Mouse (Mus musculus): ENCODE measurements around the gene Zdhhc5. TPM values are rescaled to one million over a fixed set of nuclear protein-coding genes. Genes with fewer than 3 reads are reported as not detected.

Gene Zdhhc5
- 67.0 and 77.5 TPM in 2 replicates for total RNA-seq (2015; ENCODE audit: low replicate concordance)
- 83.7 and 85.0 TPM in 2 replicates for total RNA-seq (2017; ENCODE audit: low replicate concordance)

DNA sequence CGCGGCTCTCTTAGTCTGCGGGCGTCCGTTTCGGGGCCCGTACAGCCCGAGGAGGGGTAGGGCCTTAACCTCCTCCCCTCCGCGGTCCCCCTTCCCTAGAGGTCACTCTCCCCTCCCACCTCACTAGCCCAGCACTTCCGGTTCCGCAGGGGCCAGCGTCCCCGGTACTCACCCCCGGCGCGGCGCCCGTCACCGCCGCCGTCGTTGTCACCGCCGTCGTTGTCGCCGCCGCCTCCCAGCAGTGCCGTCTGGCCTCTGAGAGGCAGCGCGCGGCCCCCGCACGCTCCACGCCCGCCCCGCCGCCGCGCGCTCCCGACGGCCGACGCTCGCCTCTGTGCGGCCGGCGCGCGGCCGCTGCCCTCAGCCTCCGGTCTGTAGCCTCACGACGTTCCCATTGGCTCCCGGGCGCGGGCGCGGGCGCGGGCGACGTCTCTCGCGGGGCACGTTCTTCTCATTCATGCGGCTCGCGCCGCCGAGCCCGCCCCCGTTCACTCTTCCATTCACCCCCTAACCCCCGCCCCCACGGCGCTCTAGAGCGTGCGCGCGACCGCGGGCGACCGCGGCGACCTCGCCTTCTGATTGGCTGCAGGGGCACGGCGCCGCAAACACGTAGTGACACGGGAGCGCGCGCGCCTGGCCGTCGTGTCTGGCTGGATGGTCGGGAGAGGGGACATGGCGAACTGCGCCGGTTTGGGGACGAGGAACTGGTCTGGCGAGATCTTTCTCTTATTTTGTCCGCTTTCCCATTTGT, at the start of gene Zdhhc5:
Gene Zdhhc5 (minus strand): TSS at position 370 of the 751 bp plus-strand sequence.
- ATAC-seq (replicated peaks; ENCODE audit: low FRiP score, poor library complexity, severe bottlenecking), result peak; percentile 84

DNA sequence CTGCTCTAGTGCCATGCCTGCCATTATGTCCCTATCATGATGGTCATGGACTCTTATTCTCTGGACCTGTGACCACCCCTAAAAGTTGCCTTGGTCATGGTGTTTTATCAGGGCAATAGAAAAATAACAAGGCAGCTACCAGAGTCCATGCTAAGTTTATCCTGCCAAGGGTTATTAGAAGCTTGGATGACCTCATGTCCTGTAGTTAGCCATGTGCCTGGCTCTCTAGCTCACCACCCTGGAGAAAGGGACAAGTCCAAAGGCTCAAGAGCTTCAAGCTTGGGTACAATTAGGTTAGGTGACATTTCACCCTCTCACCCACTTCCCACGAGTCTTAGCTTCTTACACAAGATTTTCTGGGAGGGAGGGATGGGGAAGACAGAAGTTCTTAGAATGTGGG, 47.8 kb upstream of the Zdhhc5 start:
- no peak for ATAC-seq (replicated peaks; ENCODE audit: low FRiP score, poor library complexity, severe bottlenecking)

DNA sequence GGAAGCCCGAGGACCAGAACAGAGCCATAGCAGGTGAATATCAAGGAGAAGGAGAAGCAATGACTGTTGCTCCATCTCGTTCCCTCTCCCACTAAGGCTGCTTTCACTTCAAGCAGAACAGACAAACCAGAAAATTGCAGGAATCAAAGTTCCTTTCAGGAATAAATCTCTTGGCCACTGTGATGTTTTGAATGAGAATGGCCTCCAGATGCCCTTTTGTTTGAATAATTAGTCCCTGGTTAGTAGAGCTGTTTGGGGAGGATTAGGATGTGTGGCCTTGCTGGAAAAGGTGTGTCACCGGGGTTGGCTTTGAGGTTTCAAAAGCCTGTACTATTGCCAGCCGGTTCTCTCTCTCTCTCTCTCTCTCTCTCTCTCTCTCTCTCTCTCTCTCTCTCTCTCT, 47.3 kb upstream of the Zdhhc5 start:
- ATAC-seq (replicated peaks; ENCODE audit: low FRiP score, poor library complexity, severe bottlenecking), result no peak

DNA sequence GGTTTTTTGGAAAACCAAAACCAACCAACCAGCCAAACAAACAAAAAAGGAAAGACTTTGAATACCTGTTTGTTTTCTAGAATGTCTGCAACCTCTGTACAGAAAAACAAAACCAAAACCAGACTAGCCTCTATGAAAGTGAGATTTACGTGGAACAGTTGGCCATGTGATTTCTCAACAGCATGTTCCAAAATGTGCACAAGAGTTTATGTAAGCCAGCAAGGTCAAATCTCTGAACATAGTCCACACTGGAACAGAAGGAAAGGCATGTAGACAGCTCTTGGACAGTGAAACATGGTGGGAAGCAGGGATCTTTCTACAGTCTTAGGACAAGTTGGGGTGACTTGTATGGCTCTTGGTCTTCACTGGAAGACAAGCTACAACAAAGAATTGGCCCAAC, 46.9 kb upstream of the Zdhhc5 start:
- no peak for ATAC-seq (replicated peaks; ENCODE audit: low FRiP score, poor library complexity, severe bottlenecking)

DNA sequence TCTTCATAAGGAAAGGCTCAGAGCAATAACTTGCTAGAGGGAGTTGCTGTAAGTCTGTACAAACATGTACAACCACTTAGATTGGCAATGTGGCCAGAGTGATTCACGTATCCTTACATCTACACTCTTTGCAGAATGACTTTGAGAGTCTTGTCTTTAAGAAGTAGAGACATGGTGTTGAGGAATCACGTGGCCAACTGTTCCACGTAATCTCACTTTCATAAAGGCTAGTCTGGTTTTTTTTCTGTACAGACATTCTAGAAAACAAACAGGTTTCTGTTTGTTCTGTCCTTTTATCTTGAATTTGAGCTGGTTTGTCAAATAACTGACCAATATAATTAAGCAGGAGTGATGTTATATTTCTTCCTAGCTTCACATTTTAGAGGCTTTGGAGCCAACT, 46.3 kb upstream of the Zdhhc5 start:
- no peak for ATAC-seq (replicated peaks; ENCODE audit: low FRiP score, poor library complexity, severe bottlenecking)

DNA sequence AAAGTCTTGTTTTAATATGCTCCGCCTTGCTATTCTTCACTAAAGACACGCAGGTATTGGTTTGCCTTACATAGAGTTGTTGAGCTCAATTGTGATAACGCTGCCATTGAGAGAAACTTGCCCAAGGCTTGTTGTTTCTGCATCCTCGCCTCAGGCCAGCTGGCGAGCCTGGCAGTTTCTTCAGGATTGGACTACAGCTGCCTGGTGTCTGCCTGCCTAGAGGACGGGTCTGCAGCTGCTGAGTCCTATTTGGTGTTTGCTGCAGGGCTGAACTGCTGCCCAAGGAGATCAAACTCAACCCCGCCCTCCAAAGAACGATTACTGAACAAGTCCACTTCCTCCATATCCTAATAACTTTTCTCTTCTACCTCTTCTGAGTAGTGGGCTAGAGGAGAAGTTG, 45.8 kb upstream of the Zdhhc5 start:
- ATAC-seq (replicated peaks; ENCODE audit: low FRiP score, poor library complexity, severe bottlenecking), result no peak

DNA sequence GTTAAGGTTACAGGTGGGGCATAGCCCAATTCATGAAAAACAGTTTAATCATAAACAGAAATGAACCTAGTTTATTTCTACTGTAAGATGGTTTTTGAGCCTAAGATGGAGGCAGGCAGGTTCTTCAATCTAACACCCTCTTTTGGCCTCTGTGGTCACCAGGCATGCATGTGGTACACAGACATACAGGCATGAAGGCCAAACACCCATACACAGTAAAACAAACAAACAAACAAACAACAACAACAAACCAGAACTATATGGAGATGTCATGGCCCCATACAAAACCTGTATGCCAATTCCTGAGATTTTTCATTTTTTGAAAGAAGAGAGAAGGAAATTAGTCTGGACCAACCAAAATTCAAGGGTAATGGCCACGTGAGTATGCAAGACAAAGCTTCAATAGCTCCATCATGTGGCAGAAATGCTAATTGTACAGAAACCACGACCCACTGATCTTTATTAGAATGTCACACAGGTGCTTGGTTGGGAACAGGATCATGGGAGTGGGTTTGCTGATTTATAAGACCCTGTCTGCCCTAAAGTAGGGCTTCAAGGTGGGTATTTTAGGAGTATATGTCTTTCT, 43.7 kb upstream of the Zdhhc5 start:
- ATAC-seq (replicated peaks; ENCODE audit: low FRiP score, poor library complexity, severe bottlenecking), result peak; percentile 87

DNA sequence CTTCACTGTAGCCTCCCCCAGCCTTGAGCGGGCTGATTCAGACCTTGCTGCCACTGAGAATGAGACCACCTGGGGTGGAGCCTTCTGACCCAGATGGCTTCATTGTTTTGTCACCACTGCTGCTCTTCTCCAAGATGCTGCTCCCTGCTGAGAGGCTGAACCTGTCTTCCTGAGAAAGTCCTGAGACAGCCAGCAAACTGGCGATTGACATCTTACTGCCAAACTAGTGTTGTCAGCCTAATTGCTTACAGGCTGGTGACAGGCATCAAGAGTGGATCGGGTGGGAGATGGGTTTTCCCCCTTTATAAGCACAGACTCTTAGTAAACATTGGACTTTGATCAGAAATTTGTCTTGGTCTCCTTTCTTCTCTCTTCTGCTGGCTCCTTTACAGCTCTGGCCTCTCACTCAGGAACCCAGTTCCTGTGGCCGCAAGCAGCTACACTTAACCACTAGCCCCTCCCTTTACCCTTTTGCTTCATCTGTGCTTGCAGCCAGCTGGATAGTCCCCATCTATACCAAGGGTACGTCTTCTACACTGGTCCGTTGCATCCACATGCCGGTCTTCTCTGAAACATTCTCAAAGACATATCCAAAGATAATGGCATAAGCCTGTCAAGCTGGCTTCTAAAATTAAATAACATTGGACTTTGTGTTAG, 42.2 kb upstream of the Zdhhc5 start:
- ATAC-seq (replicated peaks; ENCODE audit: low FRiP score, poor library complexity, severe bottlenecking), result no peak

DNA sequence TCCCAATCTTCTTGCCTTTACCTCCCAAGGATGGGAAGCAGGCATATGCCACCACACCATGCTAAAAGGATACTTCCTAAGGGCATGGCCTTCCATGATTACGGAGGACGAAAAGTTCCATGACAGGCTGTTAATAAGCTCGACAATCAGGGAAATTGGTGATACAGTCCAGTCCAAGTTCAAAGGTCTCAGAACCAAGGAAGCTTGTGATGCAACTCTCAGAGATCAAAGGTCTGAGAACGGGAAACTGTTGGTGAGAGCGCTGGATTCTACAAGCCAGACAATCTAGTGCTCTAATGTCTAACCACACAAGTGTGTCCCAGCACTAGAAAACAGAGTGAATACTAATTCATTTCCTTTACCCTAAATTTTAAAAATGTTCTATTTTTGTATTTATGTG, 41.3 kb upstream of the Zdhhc5 start:
- ATAC-seq (replicated peaks; ENCODE audit: low FRiP score, poor library complexity, severe bottlenecking), result no peak

DNA sequence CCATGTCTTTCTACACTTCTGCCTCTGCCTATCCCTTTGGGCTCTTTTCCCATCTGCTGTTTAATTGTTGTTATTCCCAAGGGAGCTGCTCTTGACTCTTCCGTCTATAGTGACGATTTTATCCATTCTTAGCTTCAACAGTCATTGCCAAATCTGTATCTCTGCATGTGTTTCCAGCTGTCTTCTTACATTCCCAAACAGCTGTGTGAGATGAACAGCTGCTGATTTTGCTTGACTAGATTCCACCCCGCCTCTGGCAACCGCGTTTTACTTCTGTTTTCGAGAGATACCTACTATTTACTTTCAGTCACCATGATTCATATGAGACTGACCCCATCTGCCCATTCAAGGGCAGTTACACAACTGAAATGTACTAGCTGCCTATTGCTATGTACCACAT, 35.1 kb upstream of the Zdhhc5 start:
- no peak for ATAC-seq (replicated peaks; ENCODE audit: low FRiP score, poor library complexity, severe bottlenecking)

DNA sequence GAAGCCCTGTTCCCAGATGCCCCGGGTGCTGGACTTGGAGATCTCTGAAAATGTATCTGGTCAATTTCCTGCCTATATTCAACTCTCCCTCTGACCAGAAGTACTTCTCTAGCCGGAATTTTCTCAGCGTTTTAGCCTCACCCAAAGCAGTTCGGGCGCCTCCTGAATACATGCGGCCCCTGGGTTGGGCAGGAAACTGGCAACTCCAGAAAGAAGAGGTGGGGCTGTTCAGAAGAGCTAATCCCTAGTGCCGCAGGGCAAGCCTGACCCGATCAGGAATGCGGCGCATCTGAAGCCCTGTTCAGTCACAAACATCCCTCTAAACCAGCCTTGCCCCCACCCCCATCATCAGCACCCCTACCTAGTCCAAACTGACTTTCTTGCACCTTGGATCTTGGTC, 29.1 kb upstream of the Zdhhc5 start:
- no peak for ATAC-seq (replicated peaks; ENCODE audit: low FRiP score, poor library complexity, severe bottlenecking)

DNA sequence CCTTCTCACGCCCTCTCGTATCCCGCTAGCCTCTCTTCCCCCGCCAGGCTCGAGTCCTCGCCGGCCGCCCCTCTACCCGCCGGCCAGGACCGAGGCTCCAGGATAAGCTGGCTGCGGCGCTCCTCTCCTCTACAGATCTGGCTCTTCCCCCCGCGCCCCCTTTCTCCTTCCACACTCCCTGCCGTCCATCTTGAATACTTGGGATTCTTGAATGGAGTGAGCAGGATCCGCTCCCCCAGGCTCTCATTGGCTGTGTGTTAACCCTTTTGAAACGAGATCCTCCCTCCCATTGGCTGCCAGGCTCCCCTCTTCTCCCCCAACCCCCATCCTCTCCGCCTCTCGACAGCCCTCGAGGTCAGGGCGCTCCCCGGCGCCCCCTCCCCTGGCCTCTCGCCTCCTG, 28.6 kb upstream of the Zdhhc5 start, which contains the start of gene Gm19426:
Gene Gm19426 (minus strand): TSS at position 95 of the 400 bp plus-strand sequence.
- ATAC-seq (replicated peaks; ENCODE audit: low FRiP score, poor library complexity, severe bottlenecking), result no peak

DNA sequence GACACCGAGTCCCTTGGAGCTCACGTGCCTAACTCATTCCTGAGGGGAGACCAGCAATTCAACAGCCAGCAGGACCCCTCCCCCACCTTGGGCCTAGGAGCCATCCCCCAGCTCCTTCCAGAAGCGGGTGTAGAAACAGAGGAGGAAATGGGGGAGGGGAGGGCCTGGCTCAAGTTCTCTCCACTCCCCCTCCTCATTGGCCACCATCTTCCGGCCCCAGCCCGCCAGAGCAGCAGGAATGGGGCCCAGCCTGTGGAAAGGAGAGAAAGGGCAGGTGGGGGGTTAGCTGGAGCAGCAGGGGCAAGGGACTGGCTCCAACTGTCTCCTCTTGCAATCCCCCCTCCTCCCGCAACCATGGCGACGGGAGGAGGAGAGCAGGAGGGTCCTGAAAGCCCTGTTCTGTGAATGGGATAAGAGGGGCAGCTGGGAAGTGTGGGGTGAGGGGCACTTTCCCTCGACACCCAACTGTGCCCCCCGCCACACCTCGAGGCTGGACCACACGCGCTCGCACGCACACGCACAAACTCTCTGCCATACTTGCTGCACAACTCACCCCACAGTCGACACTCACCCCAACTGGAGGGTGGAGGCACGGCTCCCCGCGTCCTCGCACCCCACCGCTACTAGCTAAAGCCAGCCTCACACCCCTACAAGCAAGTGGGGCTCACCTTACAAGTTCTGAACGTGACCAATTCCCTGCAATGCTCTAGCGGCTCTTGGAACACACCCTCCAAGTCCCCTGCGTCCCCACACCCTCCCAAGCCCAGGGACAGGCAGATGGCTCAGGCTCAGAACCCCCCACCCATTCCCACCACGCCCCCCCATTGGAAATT, 27.7 kb upstream of the Zdhhc5 start:
- ATAC-seq (replicated peaks; ENCODE audit: low FRiP score, poor library complexity, severe bottlenecking), result no peak

DNA sequence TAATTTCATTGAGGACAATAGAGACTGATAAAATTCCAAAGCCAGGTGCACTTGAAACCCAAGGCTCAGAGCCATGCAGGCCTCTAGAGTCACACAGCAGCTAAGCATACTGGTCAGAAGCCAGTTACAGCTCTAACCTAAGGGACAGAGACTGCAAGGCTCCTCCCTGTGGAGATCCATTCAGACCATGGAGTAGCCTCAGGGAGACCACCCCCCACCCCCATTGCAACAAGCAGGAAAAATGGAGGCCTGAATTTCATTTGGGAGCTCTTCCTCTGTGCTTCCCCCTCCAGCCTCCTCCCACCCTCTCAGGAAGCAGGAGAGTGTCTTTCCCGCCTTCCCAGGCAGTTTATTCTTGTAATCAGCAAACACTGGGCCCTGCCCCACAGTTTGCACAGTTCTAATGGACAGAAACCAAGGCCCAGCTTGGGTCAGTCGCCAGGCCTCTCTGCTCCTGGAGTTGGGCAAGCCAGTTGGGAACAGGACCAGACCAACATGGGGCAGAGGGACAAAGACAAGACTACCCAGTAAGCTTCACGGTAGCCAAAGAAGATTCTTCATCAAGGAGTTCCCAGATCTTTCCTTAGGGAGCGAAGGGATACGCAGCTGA, 27.0 kb upstream of the Zdhhc5 start:
- no peak for ATAC-seq (replicated peaks; ENCODE audit: low FRiP score, poor library complexity, severe bottlenecking)

DNA sequence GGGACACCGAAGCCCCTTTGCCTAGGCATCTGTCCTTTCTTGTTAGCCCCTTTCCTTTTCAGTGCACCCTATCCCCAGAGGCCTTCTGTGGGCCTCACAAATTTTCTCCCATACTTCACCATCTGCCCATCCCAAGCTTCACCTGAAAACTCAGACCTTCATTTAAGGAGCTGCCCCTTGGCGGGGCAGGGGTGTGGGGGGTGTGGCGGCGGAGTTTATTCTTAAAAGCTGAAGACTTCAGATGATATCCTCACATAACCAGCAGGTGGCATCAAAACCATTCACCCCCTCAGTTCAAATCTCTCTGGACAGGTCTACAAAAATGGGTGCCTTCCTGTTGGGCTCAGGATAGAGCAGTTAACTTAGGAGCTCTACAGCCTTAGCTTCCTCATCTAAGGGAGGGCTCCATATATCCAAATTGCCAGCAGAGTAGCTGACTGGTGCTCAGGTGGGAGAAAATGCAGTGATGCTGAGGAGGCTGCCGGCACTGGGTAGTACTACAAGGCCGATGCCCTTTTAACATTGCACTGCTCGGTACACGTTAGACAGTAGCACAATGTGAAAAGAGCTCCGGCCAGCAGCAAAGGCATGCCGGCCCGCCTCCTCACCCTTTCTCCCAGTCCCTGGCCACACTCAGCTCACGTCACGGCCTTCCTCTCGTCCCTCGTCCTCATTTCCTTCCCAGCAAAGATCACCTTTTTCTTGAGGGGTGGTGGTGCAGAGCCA, 25.8 kb upstream of the Zdhhc5 start:
- ATAC-seq (replicated peaks; ENCODE audit: low FRiP score, poor library complexity, severe bottlenecking), result no peak

DNA sequence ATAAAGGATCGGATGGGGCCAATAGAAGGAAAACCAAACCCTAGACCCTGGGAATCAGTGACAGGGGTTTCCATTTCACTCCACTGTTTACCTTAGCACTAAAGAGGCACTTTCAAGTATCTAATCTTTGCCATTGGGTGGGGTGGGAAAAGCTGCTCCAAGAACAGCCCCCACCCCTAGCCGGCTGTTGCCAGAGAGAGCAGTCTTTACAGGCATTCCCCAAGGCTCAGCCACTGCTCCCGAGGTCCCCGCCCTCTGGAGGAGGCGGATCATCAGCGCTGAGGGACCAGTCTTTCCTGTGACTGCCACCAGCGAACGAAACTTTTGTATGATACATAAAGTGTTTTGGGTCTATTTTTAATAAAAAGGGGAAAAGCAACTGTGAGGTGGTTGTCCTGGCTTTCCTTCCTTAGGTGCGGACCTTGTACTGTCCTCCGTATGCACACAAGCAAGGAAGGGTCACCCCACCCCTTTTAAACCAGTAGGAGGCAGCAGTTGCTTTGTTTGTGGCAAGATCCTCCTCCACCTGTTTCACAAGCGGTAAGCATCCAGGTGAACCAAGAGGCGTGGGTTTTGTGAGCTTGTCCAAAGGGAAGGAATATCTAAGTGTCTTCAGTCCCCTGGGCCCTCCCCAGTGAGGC, 23.4 kb upstream of the Zdhhc5 start:
- ATAC-seq (replicated peaks; ENCODE audit: low FRiP score, poor library complexity, severe bottlenecking), result no peak

DNA sequence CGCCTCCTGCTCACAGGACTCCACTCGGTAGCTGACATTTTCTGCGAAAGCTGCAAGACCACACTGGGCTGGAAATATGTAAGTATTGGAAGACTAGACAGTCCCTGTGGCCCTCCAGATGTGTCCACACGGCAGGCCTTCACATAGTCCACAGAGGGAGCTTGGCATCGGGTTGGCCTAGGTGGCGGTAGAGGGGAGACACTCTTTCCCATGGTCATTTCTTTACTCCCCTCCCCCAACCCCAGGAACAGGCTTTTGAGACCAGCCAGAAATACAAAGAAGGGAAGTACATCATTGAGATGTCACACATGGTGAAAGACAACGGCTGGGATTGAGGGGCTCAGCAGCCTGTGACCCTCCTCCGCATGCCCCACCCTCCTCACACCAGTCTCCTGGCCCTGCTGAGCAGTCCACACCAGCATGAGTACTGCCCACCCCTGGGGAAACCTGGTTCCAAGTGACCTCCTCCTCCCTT, 22.5 kb upstream of the Zdhhc5 start:
- no peak for ATAC-seq (replicated peaks; ENCODE audit: low FRiP score, poor library complexity, severe bottlenecking)

DNA sequence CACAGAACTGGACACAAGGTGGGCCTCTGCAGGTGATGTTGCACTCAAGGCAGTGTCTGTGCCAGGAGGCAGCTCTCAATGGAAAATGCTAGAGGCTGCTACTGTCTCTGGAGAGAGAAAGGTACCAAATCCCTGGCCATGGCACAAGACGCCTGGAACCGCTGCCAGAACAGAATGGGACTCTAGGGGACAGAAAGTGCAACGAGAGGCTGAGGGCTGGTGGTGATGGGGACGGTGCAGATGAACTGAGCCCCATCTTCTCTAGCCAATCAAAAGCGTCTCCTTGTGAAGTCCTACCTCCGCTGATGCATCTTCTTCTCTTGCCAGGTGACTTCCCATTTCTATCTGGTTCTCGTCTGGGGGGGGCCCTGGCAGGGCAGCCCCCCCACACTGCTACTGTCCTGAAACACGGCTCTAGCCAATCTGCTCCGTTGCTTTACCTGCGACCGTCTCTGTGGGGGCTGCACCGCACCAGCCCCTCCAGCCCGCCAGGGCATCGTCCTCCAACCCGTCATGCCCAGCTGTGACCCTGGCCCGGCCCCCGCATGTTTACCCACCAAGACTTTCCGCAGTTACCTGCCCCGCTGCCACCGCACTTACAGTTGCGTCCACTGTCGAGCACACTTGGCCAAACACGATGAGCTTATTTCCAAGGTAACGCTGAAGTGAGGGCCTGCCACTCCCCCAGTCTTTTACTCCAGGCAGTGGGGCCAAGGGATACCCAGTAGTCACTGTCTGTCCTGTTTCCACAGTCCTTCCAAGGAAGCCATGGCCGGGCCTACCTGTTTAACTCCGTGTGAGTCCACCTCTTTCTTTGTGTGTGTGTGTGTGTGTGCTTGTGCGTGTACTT, 21.6 kb upstream of the Zdhhc5 start:
- ATAC-seq (replicated peaks; ENCODE audit: low FRiP score, poor library complexity, severe bottlenecking), result peak; percentile 21; the same call in 1 of the 2 replicates

Data from erythroid progenitor cell, adult 5-6 weeks (primary cell).